Mouse (Mus musculus): ENCODE measurements around the gene Grn.

Grn gene

GRCm38 (mm10) chr11:102425555-102426316 lies 4.4 kb upstream of the Grn start:
- DNase-seq (ENCODE audit: low spot score) = no peak

GRCm38 (mm10) chr11:102428981-102429540 lies 1.1 kb upstream of the Grn start:
- DNase-seq (ENCODE audit: low spot score) = no peak

GRCm38 (mm10) chr11:102429551-102429950 lies 564 bp upstream of the Grn start:
- DNase-seq (ENCODE audit: low spot score) = no peak

- no peak for DNase-seq (ENCODE audit: low spot score)
Measured at GRCm38 (mm10) chr11:102431018-102431645, 1.0 kb downstream of the Grn start.

- no peak for DNase-seq (ENCODE audit: low spot score)
Measured at GRCm38 (mm10) chr11:102431728-102432114, 1.6 kb downstream of the Grn start.

- no peak for DNase-seq (ENCODE audit: low spot score)
Measured at GRCm38 (mm10) chr11:102432115-102432843, 2.2 kb downstream of the Grn start.

- DNase-seq (ENCODE audit: low spot score) = no peak
Measured at GRCm38 (mm10) chr11:102432896-102433295, 2.8 kb downstream of the Grn start.

- DNase-seq (ENCODE audit: low spot score) = no peak
Measured at GRCm38 (mm10) chr11:102433866-102434265, 3.8 kb downstream of the Grn start.

- DNase-seq (ENCODE audit: low spot score) = peak; percentile 79
Measured at GRCm38 (mm10) chr11:102434406-102434805, 4.3 kb downstream of the Grn start.

GRCm38 (mm10) chr11:102434816-102435705 lies 4.9 kb downstream of the Grn start:
- no peak for DNase-seq (ENCODE audit: low spot score)

- DNase-seq (ENCODE audit: low spot score) = no peak
Measured at GRCm38 (mm10) chr11:102435754-102436470, 5.8 kb downstream of the Grn start.

- DNase-seq (ENCODE audit: low spot score) = no peak
Measured at GRCm38 (mm10) chr11:102436471-102436790, 6.3 kb downstream of the Grn start.

- DNase-seq (ENCODE audit: low spot score) = peak; percentile 58
Measured at GRCm38 (mm10) chr11:102437120-102438061, 7.3 kb downstream of the Grn start.

- DNase-seq (ENCODE audit: low spot score) = peak; percentile 80
Measured at GRCm38 (mm10) chr11:102438212-102439092, 8.3 kb downstream of the Grn start.

GRCm38 (mm10) chr11:102439093-102440082 lies 9.3 kb downstream of the Grn start:
- no peak for DNase-seq (ENCODE audit: low spot score)

- no peak for DNase-seq (ENCODE audit: low spot score)
Measured at GRCm38 (mm10) chr11:102440255-102440654, 10.1 kb downstream of the Grn start.

- no peak for DNase-seq (ENCODE audit: low spot score)
Measured at GRCm38 (mm10) chr11:102441434-102441833, 11.3 kb downstream of the Grn start.

GRCm38 (mm10) chr11:102442089-102442488 lies 12.0 kb downstream of the Grn start:
- no peak for DNase-seq (ENCODE audit: low spot score)

All from testis, postnatal 14 days (tissue).